Mouse (Mus musculus): ENCODE results near the gene Ola1. TPM values are rescaled to one million over a fixed set of nuclear protein-coding genes. Genes with fewer than 3 reads are reported as not detected.

Ola1 gene
- polyA plus RNA-seq, 1 experiment from 2014 or later: 67.1 TPM

DNA sequence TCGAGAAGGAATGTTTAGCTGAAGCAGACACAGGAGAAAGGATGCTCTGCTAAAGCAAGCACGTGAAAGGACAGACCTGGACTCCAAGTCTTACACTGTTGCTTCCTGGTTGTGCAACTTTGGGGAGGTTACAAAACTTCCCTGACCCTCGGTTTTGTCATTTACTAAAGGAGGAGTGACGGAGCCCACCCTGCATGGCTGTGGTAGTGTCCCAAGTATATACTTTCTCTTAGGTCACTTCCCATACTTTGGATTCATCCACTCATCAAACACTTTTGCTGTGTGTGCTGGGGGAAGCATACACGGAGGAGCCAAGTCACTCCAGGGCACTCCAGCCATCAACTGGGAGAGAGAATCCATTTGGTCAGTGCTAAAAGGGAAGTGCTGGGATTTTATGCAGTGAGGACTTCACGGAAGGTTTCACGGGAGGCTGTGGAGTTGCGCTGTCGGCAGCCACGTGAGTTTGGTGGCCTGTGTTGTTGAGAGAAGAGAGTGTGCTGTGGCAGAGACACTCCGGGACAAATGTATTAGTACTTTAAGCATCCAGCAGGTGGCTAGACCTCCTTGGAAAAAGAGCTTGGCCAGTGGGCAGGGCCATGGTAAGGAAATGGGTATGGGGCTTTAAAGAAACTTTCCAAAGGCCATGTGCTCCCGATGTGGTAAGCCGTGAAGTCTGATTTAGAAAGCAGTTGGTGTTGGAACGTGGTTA is 154.7 kb downstream of the Ola1 start:
- WGBS (ENCODE audit: insufficient replicate concordance): 57% methylated on average over 14 of the region's 14 CpGs
- ATAC-seq (ENCODE audit: low read depth): no peak
- Histone ChIP-seq H3K27me3 (peaks cover 10% of the 10 kb centered on the region; the same call in 1 of the 2 replicates), H3K27ac (no peak overlapping the region), H3K4me3 (replicated peaks) (no peak overlapping the region), H3K4me2 (no peak overlapping the region), H3K9me3 (replicated peaks) (no peaks in the 10 kb centered on the region), H3K36me3 (no peaks in the 10 kb centered on the region), H3K4me1 (replicated peaks) (peaks cover 23% of the 10 kb centered on the region), H3K9ac (no peak overlapping the region)
- DNase-seq: no peak

DNA sequence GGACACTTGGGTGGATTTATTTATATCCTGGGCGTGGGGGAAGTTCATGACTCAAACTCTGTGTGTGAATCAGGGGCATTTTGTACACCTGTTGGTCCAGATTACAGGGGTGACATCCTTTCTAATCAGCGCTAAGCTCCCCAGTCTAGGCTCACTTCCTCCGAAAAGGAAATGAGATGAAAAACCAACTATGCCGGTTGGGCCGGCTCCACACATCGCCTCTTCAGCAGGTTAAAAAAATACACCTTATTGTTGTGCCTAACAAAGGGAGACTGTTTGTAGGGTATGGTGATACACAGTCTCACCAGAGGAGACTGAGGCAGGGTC is 158.5 kb downstream of the Ola1 start:
- Histone ChIP-seq H3K36me3 (no peaks in the 10 kb centered on the region), H3K27ac (no peak overlapping the region), H3K9ac (no peak overlapping the region), H3K4me1 (replicated peaks) (peaks cover 31% of the 10 kb centered on the region), H3K9me3 (replicated peaks) (no peaks in the 10 kb centered on the region), H3K27me3 (peaks cover 5% of the 10 kb centered on the region; the same call in 1 of the 2 replicates), H3K4me2 (no peak overlapping the region), H3K4me3 (replicated peaks) (no peak overlapping the region)
- DNase-seq: no peak
- ATAC-seq (ENCODE audit: low read depth): no peak
- WGBS (ENCODE audit: insufficient replicate concordance): 71% methylated on average over 6 of the region's 6 CpGs

DNA sequence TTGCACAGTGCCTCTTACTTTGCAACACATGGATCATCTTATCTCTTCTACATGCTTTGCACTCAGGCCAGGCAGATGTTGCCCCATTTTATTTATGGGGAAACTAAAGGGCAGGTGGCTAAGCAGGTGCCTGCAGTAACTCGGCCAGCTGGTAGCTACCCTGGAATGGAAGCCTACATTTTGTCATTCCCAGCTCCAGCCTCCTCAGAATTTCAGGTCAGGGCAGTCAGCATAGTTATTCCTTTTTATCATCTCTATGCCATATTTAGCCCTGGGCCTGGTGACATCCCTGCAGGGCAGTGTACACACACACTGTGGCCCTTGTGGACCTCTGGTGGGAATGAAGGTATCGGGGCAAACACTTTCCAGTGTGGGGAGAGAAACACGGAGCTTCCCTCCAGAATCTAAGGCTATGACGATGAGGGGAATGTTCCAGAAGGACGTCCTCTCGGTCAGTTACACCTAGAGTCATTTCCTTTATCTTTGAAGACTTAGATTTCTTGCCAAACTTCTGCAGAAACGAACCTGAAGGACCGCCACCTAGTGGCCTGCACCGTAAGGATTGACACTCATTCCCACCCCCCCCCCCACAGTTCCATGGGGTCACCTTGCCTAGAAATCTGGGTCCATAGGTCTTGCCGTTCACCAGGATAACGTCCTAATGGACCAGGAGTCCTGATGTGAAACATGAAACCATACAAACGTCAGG is 159.0 kb downstream of the Ola1 start:
- WGBS (ENCODE audit: insufficient replicate concordance): 27% methylated on average over 12 of the region's 12 CpGs
- Histone ChIP-seq H3K4me3 (replicated peaks) (no peak overlapping the region), H3K9ac (no peak overlapping the region), H3K27me3 (peaks cover 5% of the 10 kb centered on the region; the same call in 1 of the 2 replicates), H3K27ac (0 out of 2 replicates have a peak overlapping the region, but pooled peaks have one; percentile 16), H3K4me1 (replicated peaks) (peaks cover 31% of the 10 kb centered on the region), H3K36me3 (no peaks in the 10 kb centered on the region), H3K9me3 (replicated peaks) (no peaks in the 10 kb centered on the region), H3K4me2 (no peak overlapping the region)
- ATAC-seq (ENCODE audit: low read depth): no peak; the same call in 1 of the 2 replicates
- no peak for DNase-seq

DNA sequence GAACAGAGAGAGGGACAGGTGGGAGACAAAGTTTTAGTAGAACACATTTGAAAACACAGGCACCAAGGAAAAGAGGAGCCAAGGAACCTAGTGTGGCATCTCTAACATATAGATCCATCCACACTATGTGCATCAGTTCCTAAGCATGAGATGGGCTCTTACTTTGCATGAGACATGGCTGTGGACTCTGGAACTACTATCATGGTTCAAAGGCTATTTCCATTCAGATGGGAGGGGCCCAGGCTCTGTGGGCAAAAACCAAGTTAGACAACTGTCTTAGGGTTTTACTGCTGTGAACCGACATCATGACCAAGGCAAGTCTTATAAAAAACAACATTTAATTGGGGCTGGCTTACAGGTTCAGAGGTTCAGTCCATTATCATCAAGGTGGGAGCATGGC is 160.4 kb downstream of the Ola1 start:
- Histone ChIP-seq H3K27me3 (peaks cover 5% of the 10 kb centered on the region; the same call in 1 of the 2 replicates), H3K4me3 (replicated peaks) (no peak overlapping the region), H3K4me1 (replicated peaks) (peaks cover 31% of the 10 kb centered on the region), H3K27ac (0 out of 2 replicates have a peak overlapping the region, but pooled peaks have one; percentile 6), H3K4me2 (peak overlapping the region; percentile 15; the same call in 1 of the 2 replicates), H3K9ac (no peak overlapping the region), H3K36me3 (no peaks in the 10 kb centered on the region), H3K9me3 (replicated peaks) (no peaks in the 10 kb centered on the region)
- DNase-seq (no peak), ATAC-seq (ENCODE audit: low read depth) (no peak)
- 74% methylated on average over 1 of the region's 1 CpGs for WGBS (ENCODE audit: insufficient replicate concordance)

DNA sequence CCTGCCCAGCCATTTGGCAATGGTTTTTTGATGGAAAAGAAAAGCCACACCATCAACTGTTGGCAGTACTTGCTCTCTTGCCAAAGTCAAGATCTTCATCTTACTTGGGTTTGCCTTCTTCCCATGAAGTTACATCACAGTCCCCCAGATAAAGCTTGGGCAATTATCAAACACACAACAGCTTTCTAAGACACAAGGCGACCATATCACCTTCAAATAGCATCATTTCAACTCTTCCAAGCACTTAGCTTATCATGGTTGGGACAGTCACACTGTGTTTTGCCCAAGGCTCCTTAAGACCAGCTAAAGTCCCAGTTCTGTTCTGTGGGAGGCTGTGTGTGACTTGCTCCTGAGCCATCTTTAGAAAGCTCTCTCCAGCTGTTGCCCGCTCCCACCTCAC is 161.1 kb downstream of the Ola1 start:
- 0 out of 2 replicates have a peak overlapping the region, but pooled peaks have one; percentile 15 for H3K4me2 ChIP-seq
- 47% methylated on average over 2 of the region's 2 CpGs for WGBS (ENCODE audit: insufficient replicate concordance)
- H3K36me3 ChIP-seq: no peaks in the 10 kb centered on the region
- ATAC-seq (ENCODE audit: low read depth): peak; percentile 34; the same call in 1 of the 2 replicates
- H3K4me1 ChIP-seq (replicated peaks): peaks cover 31% of the 10 kb centered on the region
- H3K27ac ChIP-seq: no peak overlapping the region
- H3K9me3 ChIP-seq (replicated peaks): no peaks in the 10 kb centered on the region
- H3K27me3 ChIP-seq: peaks cover 4% of the 10 kb centered on the region; the same call in 1 of the 2 replicates
- H3K9ac ChIP-seq: no peak overlapping the region
- H3K4me3 ChIP-seq (replicated peaks): no peak overlapping the region
- DNase-seq: no peak

DNA sequence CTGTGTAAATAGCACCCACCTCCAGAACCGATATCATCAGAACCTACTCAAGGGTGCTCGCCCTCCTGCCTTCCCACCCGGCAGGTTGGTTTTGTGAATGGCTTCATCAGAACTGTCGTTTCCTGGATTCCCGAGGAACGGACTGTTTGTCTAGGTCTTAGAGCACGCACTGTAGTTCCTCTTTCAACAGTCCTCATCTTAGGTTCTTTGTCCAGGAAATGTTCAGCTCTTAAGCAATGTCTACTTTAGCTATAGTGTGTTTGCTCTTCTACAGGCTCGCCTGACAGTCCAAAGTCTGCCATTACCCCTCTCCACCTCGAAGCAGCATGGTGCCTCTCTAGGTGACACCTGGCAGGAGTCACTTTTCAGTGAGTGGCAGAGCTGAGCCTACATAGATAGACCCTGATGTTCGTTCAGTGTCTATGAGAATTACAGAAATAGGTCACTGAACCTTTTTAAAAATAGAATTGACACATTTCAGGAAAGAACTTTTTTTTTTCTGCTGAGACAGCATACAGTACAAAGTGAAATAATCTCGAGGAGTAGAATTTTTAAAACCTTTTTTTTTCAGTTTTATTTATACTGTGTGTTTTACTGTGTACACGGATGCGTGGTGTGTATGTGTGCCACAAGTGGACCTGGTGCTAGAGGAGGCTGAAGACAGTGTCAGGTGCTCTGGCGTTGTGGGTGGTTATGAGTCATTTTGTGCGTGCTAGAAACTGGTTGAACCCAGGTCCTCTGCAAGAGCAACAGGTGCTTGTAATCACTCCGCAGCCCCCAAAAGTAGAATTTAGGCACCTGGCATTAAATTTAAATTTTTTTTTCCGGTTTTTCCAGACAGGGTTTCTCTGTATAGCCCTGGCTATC is 162.4 kb downstream of the Ola1 start:
- Histone ChIP-seq H3K36me3 (no peaks in the 10 kb centered on the region), H3K4me2 (peak overlapping the region; percentile 33; the same call in 1 of the 2 replicates), H3K9me3 (replicated peaks) (no peaks in the 10 kb centered on the region), H3K4me1 (replicated peaks) (peaks cover 31% of the 10 kb centered on the region), H3K4me3 (replicated peaks) (no peak overlapping the region), H3K9ac (no peak overlapping the region), H3K27ac (peak overlapping the region; percentile 40), H3K27me3 (no peaks in the 10 kb centered on the region)
- ATAC-seq (ENCODE audit: low read depth) (no peak), DNase-seq (no peak)
- WGBS (ENCODE audit: insufficient replicate concordance): 41% methylated on average over 17 of the region's 17 CpGs

DNA sequence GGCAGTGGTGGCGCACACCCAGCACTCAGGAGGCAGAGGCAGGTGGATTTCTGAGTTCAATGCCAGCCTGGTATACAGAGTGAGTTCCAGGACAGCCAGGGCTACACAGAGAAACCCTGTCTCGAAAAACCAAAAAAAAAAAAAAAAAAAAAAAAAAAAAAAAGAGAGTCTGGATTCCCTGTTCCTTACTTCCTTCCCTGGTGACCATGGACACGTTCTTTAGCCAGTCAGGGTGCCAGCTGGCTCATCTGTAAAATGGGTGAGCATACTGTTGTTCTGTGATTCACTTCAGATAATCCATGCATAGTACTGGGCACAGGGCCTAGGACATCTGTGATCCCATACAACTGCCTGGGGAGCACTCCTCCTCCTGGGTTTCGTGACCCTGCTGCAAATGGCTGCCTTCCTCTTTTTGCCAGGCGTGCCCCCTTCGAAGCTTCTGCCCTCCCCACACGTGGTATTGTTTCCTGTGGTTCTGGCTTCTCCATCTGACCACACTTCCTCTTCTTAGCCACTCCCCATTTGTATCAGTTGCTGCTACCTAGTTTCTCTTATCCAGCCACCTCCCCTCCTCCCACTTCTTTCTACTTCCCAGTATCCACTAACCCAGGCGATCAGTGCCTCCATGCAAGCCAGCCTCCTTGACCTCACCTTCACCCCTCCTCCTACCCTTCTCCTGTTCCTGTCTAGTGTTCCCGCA is 164.8 kb downstream of the Ola1 start:
- Histone ChIP-seq H3K9ac (no peak overlapping the region), H3K4me3 (replicated peaks) (no peak overlapping the region), H3K4me1 (replicated peaks) (peaks cover 22% of the 10 kb centered on the region), H3K9me3 (replicated peaks) (no peaks in the 10 kb centered on the region), H3K27ac (no peak overlapping the region), H3K4me2 (no peak overlapping the region), H3K36me3 (no peaks in the 10 kb centered on the region), H3K27me3 (0 out of 2 replicates have a peak, but pooled peaks cover 2% of the 10 kb centered on the region)
- DNase-seq (no peak), ATAC-seq (ENCODE audit: low read depth) (no peak)
- 38% methylated on average over 9 of the region's 9 CpGs for WGBS (ENCODE audit: insufficient replicate concordance)

DNA sequence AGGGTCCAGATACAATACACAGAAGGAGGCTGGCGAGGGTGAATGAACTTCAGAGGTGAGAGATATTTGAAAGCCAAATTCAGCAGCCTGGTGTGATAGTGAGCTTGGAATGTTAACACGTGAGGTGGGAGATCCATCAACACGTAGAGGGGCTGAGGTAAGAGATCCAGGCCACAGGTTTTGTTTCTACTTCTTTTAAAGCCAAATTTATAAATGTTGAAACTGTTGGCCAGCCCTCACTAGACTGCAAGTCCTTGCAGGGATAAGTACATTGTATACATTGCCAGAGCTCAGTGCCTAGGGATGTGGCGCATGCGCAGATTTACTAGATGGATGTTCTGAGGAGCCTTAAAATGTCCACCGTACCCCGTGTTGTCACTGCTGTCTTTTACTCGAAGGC is 168.3 kb downstream of the Ola1 start:
- Histone ChIP-seq H3K4me3 (replicated peaks) (no peak overlapping the region), H3K9me3 (replicated peaks) (no peaks in the 10 kb centered on the region), H3K4me2 (no peak overlapping the region), H3K36me3 (no peaks in the 10 kb centered on the region), H3K27me3 (0 out of 2 replicates have a peak, but pooled peaks cover 2% of the 10 kb centered on the region), H3K4me1 (replicated peaks) (0 out of 2 replicates have a peak, but pooled peaks cover 5% of the 10 kb centered on the region), H3K27ac (no peak overlapping the region; the same call in 1 of the 2 replicates), H3K9ac (no peak overlapping the region)
- ATAC-seq (ENCODE audit: low read depth) (no peak), DNase-seq (no peak)
- 83% methylated on average over 8 of the region's 8 CpGs for WGBS (ENCODE audit: insufficient replicate concordance)

DNA sequence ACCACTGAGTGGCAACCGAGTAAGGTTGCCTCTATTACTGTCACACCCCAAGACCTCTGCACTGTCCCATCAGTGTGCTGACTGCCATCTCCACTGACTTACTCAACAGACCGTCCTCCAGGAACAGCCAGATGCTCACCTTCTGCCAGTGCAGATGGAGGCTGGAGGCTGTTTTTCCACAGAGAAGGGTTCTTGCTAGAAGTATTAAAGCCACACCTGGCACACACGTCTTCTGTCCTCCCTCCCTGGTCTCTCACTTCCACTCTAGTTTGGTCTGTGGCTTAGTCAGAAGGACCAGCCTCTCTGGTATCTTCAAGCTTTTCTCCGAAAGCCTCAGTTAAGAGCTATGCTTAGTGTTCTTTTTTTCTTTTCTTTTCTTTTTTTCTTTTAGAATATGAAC is 168.7 kb downstream of the Ola1 start:
- Histone ChIP-seq H3K27me3 (peaks cover 2% of the 10 kb centered on the region; the same call in 1 of the 2 replicates), H3K9me3 (replicated peaks) (no peaks in the 10 kb centered on the region), H3K4me3 (replicated peaks) (no peak overlapping the region), H3K4me2 (no peak overlapping the region), H3K4me1 (replicated peaks) (0 out of 2 replicates have a peak, but pooled peaks cover 5% of the 10 kb centered on the region), H3K27ac (no peak overlapping the region; the same call in 1 of the 2 replicates), H3K9ac (no peak overlapping the region), H3K36me3 (no peaks in the 10 kb centered on the region)
- ATAC-seq (ENCODE audit: low read depth) (no peak), DNase-seq (no peak)
- 65% methylated on average over 4 of the region's 4 CpGs for WGBS (ENCODE audit: insufficient replicate concordance)

DNA sequence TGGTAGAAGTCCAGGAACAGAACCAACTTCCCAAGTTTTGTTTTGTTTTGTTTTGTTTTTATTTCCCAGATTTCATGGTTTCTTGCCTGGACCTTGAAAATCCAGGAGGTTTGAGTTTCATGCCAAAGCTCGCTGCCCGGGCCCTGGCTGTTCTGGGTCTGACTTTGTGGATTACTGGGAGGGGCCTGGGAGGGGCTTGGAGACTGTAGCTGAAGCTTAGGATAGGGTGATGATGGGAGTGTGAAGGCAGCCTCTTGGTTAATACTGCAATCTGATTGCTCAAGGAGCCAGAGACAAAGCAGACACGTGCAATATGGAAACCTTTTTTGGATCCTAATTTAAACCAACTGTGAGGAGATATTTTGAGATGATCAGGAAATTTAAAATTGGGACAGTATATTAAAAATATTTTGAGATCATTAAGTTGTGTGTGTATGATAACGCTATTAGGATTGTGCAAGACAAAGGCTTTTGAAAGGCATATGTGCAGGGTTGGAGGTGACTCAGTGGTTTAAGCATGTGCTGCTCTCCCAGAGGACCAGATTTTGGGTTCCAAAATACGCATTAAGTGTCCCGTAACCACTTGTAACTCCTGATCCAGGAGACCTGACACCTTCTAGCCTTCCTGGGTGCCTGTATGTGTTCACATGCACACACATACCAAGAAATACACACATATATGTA is 169.6 kb downstream of the Ola1 start:
- H3K9ac ChIP-seq: no peak overlapping the region
- no peak overlapping the region for H3K4me3 ChIP-seq (replicated peaks)
- H3K36me3 ChIP-seq: no peaks in the 10 kb centered on the region
- DNase-seq: no peak
- no peaks in the 10 kb centered on the region for H3K9me3 ChIP-seq (replicated peaks)
- no peak for ATAC-seq (ENCODE audit: low read depth)
- no peak overlapping the region for H3K4me2 ChIP-seq
- no peak overlapping the region for H3K27ac ChIP-seq
- H3K4me1 ChIP-seq (replicated peaks): 0 out of 2 replicates have a peak, but pooled peaks cover 5% of the 10 kb centered on the region
- WGBS (ENCODE audit: insufficient replicate concordance): 59% methylated on average over 6 of the region's 6 CpGs
- peaks cover 2% of the 10 kb centered on the region; the same call in 1 of the 2 replicates for H3K27me3 ChIP-seq
